Mouse (Mus musculus) left cerebral cortex, adult 2 months (tissue): Measurements from ENCODE around the gene Ppp1r14b. TPM values are rescaled to one million over a fixed set of nuclear protein-coding genes. Genes with fewer than 3 reads are reported as not detected.
A peak's percentile ranks its signal among the peaks of the same experiment; 100 is the strongest.

ENCODE experiments used
- DNase-seq, 2 experiments: peaks; one replicate each; pipeline ENCODE4 v3.0.0; 2021 to 2022; ENCODE audit warnings: low spot score in 2 of 2, mixed read lengths in 1 of 2; ENCODE audit errors: extremely low spot score in 1 of 2
- H3K27ac ChIP-seq: fragments of 200-600 bp; 2 replicates; pipeline ENCODE4 v1.8.1; 2022
- H3K4me3 ChIP-seq: fragments of 200-600 bp; 2 replicates; pipeline ENCODE4 v1.8.1; 2022
- CTCF ChIP-seq: fragments of 200-600 bp; IDR thresholded peaks from 2 replicates; pipeline ENCODE4 v1.8.1; 2022; ENCODE audit warnings: antibody characterized with exemption, mild to moderate bottlenecking, moderate library complexity
- intact Hi-C: fragments of 180-260 bp; cut with DNase I; formaldehyde crosslinking; loops from one replicate; pipeline ENCODE4 v1.15.1; 2025
- total RNA-seq, 2 experiments: library from RNA; stranded (reverse); gene quantifications; 2 replicates each; pipeline ENCODE4 v1.2.3; 2021

Gene Ppp1r14b
- total RNA-seq, 2 experiments from 2014 or later = 62.4 to 65.6 TPM

- TF ChIP-seq CTCF = no peak
- no peak for DNase-seq
- intact Hi-C loops = loop anchor here (2.0 kb wide), 1 partner anchor 16 kb away; no protein-coding TSS in a partner anchor
- Histone ChIP-seq H3K27ac (no peak overlapping the region), H3K4me3 (peak overlapping the region; percentile 49)
Measured at GRCm38 (mm10) chr19:6969291-6969664, 5.5 kb upstream of the Ppp1r14b start.

GRCm38 (mm10) chr19:6969665-6970381 is 4.9 kb upstream of the Ppp1r14b start:
- peak; percentile 59 for TF ChIP-seq CTCF
- no peak overlapping the region for H3K27ac ChIP-seq
- peak; percentile 51 to 54 for DNase-seq
- intact Hi-C loops = loop anchor here (2.0 kb wide), 1 partner anchor 17 kb away; no protein-coding TSS in a partner anchor
- peak overlapping the region; percentile 49 for H3K4me3 ChIP-seq

GRCm38 (mm10) chr19:6970460-6971085 is 4.2 kb upstream of the Ppp1r14b start:
- no peak for TF ChIP-seq CTCF
- intact Hi-C loops = no loop called here
- Histone ChIP-seq H3K4me3 (no peak overlapping the region), H3K27ac (no peak overlapping the region)
- DNase-seq = no peak

- no peak for DNase-seq
- Histone ChIP-seq H3K4me3 (no peak overlapping the region), H3K27ac (no peak overlapping the region)
- TF ChIP-seq CTCF = no peak
- intact Hi-C loops = no loop called here
Measured at GRCm38 (mm10) chr19:6971644-6972043, 3.1 kb upstream of the Ppp1r14b start.

- intact Hi-C loops = no loop called here
- no peak for TF ChIP-seq CTCF
Measured at GRCm38 (mm10) chr19:6972247-6972917, 2.4 kb upstream of the Ppp1r14b start.

GRCm38 (mm10) chr19:6973581-6974190 is 1.1 kb upstream of the Ppp1r14b start:
- H3K4me3 ChIP-seq = peak overlapping the region; percentile 92
- TF ChIP-seq CTCF = no peak
- H3K27ac ChIP-seq = no peak overlapping the region; the same call in 1 of the 2 replicates
- DNase-seq = no peak
- intact Hi-C loops = no loop called here

More at GRCm38 (mm10) chr19:6972247-6972917, 2.4 kb upstream of the Ppp1r14b start:
- H3K27ac ChIP-seq = no peak overlapping the region
- no peak for DNase-seq
- no peak overlapping the region for H3K4me3 ChIP-seq

GRCm38 (mm10) chr19:6975537-6976521 is 1.1 kb downstream of the Ppp1r14b start, which contains the start of gene Plcb3:
Gene Plcb3, minus strand, starts transcription at chr19:6976470.
- intact Hi-C loops = loop anchor here (5.0 kb wide), 1 partner anchor 34 kb away; the partner anchor contains the start of genes Bad and Gpr137
- peak; percentile 30 for TF ChIP-seq CTCF
- H3K4me3 ChIP-seq = peak within 1 kb of the TSS; percentile 92
- H3K27ac ChIP-seq = peak within 1 kb of the TSS; percentile 80
- peak; percentile 43 to 68 for DNase-seq

- TF ChIP-seq CTCF = no peak
- intact Hi-C loops = loop anchor here (2.0 to 5.0 kb wide), 2 partner anchors 36 to 55 kb away; partner anchors contain the start of genes Bad and Gpr137
- DNase-seq = no peak
- peak overlapping the region; percentile 91 for H3K4me3 ChIP-seq
- peak overlapping the region; percentile 99; the same call in 1 of the 2 replicates for H3K27ac ChIP-seq
Measured at GRCm38 (mm10) chr19:6977759-6978638, 3.2 kb downstream of the Ppp1r14b start.

GRCm38 (mm10) chr19:6978639-6978974 is 3.8 kb downstream of the Ppp1r14b start:
- intact Hi-C loops = loop anchor here (2.0 to 5.0 kb wide), 2 partner anchors 36 to 56 kb away; partner anchors contain the start of genes Bad and Gpr137
- peak overlapping the region; percentile 91 for H3K4me3 ChIP-seq
- peak overlapping the region; percentile 99; the same call in 1 of the 2 replicates for H3K27ac ChIP-seq
- no peak for TF ChIP-seq CTCF
- no peak for DNase-seq
